Mouse (Mus musculus): ENCODE data around the gene Pin4. TPM values are rescaled to one million over a fixed set of nuclear protein-coding genes. Genes with fewer than 3 reads are reported as not detected.

Pin4 gene
- total RNA-seq, 4 experiments from 2014 or later, result 17.4 to 90.6 (median 27.7) TPM

- peak; percentile 89 for DNase-seq
These were observed 37.6 kb downstream of the Pin4 start, which contains the start of gene Ercc6l for GRCm38 (mm10) chrX:102156618-102157422. Gene Ercc6l, minus strand, starts transcription at chrX:102157091.

GRCm38 (mm10) chrX:102157423-102157791, 38.2 kb downstream of the Pin4 start:
- DNase-seq, result no peak

GRCm38 (mm10) chrX:102159778-102160177, 40.5 kb downstream of the Pin4 start:
- DNase-seq, result peak; percentile 10

GRCm38 (mm10) chrX:102160528-102160927, 41.3 kb downstream of the Pin4 start:
- no peak for DNase-seq

- no peak for DNase-seq
These were observed 43.8 kb downstream of the Pin4 start for GRCm38 (mm10) chrX:102163096-102163495.

GRCm38 (mm10) chrX:102163529-102163928, 44.3 kb downstream of the Pin4 start:
- DNase-seq, result peak; percentile 13

- DNase-seq, result no peak
These were observed 47.3 kb downstream of the Pin4 start for GRCm38 (mm10) chrX:102166521-102166920.

- no peak for DNase-seq
These were observed 47.7 kb downstream of the Pin4 start for GRCm38 (mm10) chrX:102166986-102167385.

- no peak for DNase-seq
These were observed 50.5 kb downstream of the Pin4 start for GRCm38 (mm10) chrX:102169724-102170123.

- no peak for DNase-seq
These were observed 50.9 kb downstream of the Pin4 start for GRCm38 (mm10) chrX:102170135-102170534.

GRCm38 (mm10) chrX:102170900-102171299, 51.7 kb downstream of the Pin4 start:
- no peak for DNase-seq

GRCm38 (mm10) chrX:102175538-102176287, 56.5 kb downstream of the Pin4 start:
- no peak for DNase-seq

Other genes with a start within 250 kb of the Pin4 start
- gene Rtl5, start 48.1 kb upstream of the Pin4 start, total RNA-seq (2022), result 10 to 100 TPM in 2 of 4 experiments, 1 to 10 TPM in 2; 7.8 to 15.2 (median 11.5) TPM
- gene Ercc6l, start 37.6 kb downstream of the Pin4 start, total RNA-seq (2022), result under 1 TPM; 0.28 to 0.41 (median 0.32) TPM
- 1,000 to 10,000 TPM in 2 of 4 experiments, 100 to 1,000 TPM in 2; 839 to 1,175 (median 999) TPM for gene Rps4x, start 69.9 kb downstream of the Pin4 start, total RNA-seq (2022)
- 100 to 1,000 TPM in 1 of 4 experiments, 10 to 100 TPM in 1, 1 to 10 TPM in 2; 2.0 to 111 (median 45.5) TPM for gene Cited1, start 132.7 kb downstream of the Pin4 start, total RNA-seq (2022)